Mouse (Mus musculus) stomach, postnatal 0 days (tissue): ENCODE data around the gene Ptprh. TPM values are rescaled to one million over a fixed set of nuclear protein-coding genes. Genes with fewer than 3 reads are reported as not detected.
"Not testable (repeated sequence)": the region's sequence is repeated elsewhere in the genome, so short reads cannot be mapped to it uniquely, and the experiment has no call there.

Source experiments
- ATAC-seq: fragments of 200-750 bp; cut with Nextera tagmentation; 2 replicates; pipeline ENCODE4 v1.8.0; 2017; ENCODE audit not compliant: low FRiP score, low TSS enrichment
- DNase-seq: peaks from one replicate; pipeline ENCODE4 v3.0.0-alpha.2; 2016; ENCODE audit warnings: low spot score
- H3K27ac ChIP-seq: fragments of 300-500 bp; sonication (generic); replicated peaks from 2 replicates; pipeline ENCODE4 v1.5.1; 2014; ENCODE audit warnings: mild to moderate bottlenecking, control low read depth
- H3K27me3 ChIP-seq: fragments of 300-500 bp; sonication (generic); 2 replicates; pipeline ENCODE4 v1.6.1; 2014; ENCODE audit warnings: low read length; ENCODE audit not compliant: control insufficient read depth, insufficient read depth
- H3K36me3 ChIP-seq: fragments of 300-500 bp; sonication (generic); 2 replicates; pipeline ENCODE4 v1.6.1; 2014; ENCODE audit warnings: low read length, mixed read lengths; ENCODE audit not compliant: control insufficient read depth, insufficient read depth
- H3K4me1 ChIP-seq: fragments of 300-500 bp; sonication (generic); replicated peaks from 2 replicates; pipeline ENCODE4 v1.6.1; 2014; ENCODE audit warnings: antibody characterized with exemption; ENCODE audit not compliant: control insufficient read depth, insufficient read depth
- H3K4me2 ChIP-seq: fragments of 300-500 bp; sonication (generic); replicated peaks from 2 replicates; pipeline ENCODE4 v1.6.1; 2014; ENCODE audit warnings: low read depth, mild to moderate bottlenecking, control low read depth, moderate library complexity
- H3K4me3 ChIP-seq: fragments of 300-500 bp; sonication (generic); 2 replicates; pipeline ENCODE4 v1.5.1; 2014; ENCODE audit warnings: low read depth, low read length, control low read depth
- H3K9ac ChIP-seq: fragments of 300-500 bp; sonication (generic); 2 replicates; pipeline ENCODE4 v1.6.1; 2014; ENCODE audit warnings: mild to moderate bottlenecking, low read length, control low read depth, mixed read lengths
- H3K9me3 ChIP-seq: fragments of 300-500 bp; sonication (generic); 2 replicates; pipeline ENCODE4 v1.6.1; 2016; ENCODE audit warnings: low read length; ENCODE audit not compliant: control insufficient read depth
- CTCF ChIP-seq: IDR thresholded peaks from 2 replicates; pipeline ENCODE4 v1.5.1; 2016; ENCODE audit warnings: antibody characterized with exemption, low read depth, mild to moderate bottlenecking, moderate library complexity
- EP300 ChIP-seq: optimal IDR thresholded peaks from 2 replicates; pipeline ENCODE3; 2016; ENCODE audit warnings: antibody characterized with exemption
- WGBS: fragments of 180-500 bp; shearing (Covaris S2); extraction: QIAGEN DNeasy Blood & Tissue Kit; methylation state at CpG from one replicate; pipeline ENCODE4 v1.1.7; 2014; 5-methylcytosine and 5-hydroxymethylcytosine counted together
- polyA plus RNA-seq: library from polyadenylated mRNA; unstranded; fragments of >200 nt; fragmentation: Nextera tagmentation; extraction: Ambion mirVana; gene quantifications from 2 replicates; pipeline ENCODE4 v1.2.1, GENCODE M21; 2015

The Ptprh gene
- polyA plus RNA-seq, 1 experiment from 2014 or later = 1.9 TPM

GRCm38 (mm10) chr7:4526341-4527301 is 77.2 kb downstream of the Ptprh start:
- peak; percentile 89 for DNase-seq
- Histone ChIP-seq H3K27ac (peak overlapping the region; percentile 53; the same call in 1 of the 2 replicates), H3K27me3 (no peaks in the 10 kb centered on the region), H3K4me3 (peak overlapping the region; percentile 31), H3K4me1 (no peaks in the 10 kb centered on the region; the same call in 1 of the 2 replicates), H3K36me3 (no peaks in the 10 kb centered on the region), H3K4me2 (peak overlapping the region; percentile 63), H3K9ac (peak overlapping the region; percentile 58), H3K9me3 (no peaks in the 10 kb centered on the region)
- WGBS = 26% methylated on average over 40 of the region's 40 CpGs
- peak; percentile 93 for ATAC-seq
- TF ChIP-seq CTCF (peak; percentile 88), EP300 (no peak)

GRCm38 (mm10) chr7:4524212-4524922 is 79.5 kb downstream of the Ptprh start, which contains the start of gene Tnni3:
Gene Tnni3, minus strand, starts transcription at chr7:4524229.
- not testable (repeated sequence) for H3K4me1 ChIP-seq, H3K4me3 ChIP-seq, H3K36me3 ChIP-seq, H3K4me2 ChIP-seq, H3K27me3 ChIP-seq, H3K9ac ChIP-seq, H3K9me3 ChIP-seq, H3K27ac ChIP-seq
- ATAC-seq (peak; percentile 44; the same call in 1 of the 2 replicates), DNase-seq (peak; percentile 61)
- TF ChIP-seq CTCF = peak; percentile 83
- WGBS = 66% methylated on average over 15 of the region's 15 CpGs

- Histone ChIP-seq H3K27ac (no peak overlapping the region), H3K9me3 (no peaks in the 10 kb centered on the region), H3K27me3 (no peaks in the 10 kb centered on the region), H3K4me1 (no peaks in the 10 kb centered on the region; the same call in 1 of the 2 replicates), H3K4me3 (no peak overlapping the region), H3K36me3 (no peaks in the 10 kb centered on the region), H3K9ac (no peak overlapping the region), H3K4me2 (no peak overlapping the region)
- no peak for TF ChIP-seq EP300
- no peak for TF ChIP-seq CTCF
- 89% methylated on average over 33 of the region's 33 CpGs for WGBS
- ATAC-seq = no peak
- no peak for DNase-seq
These were observed 80.4 kb downstream of the Ptprh start for GRCm38 (mm10) chr7:4523205-4524130.

- DNase-seq = no peak
- TF ChIP-seq EP300 (no peak), CTCF (no peak)
- Histone ChIP-seq H3K9ac (no peak overlapping the region), H3K27ac (no peak overlapping the region), H3K4me3 (no peak overlapping the region), H3K9me3 (no peaks in the 10 kb centered on the region), H3K27me3 (no peaks in the 10 kb centered on the region), H3K4me1 (no peaks in the 10 kb centered on the region; the same call in 1 of the 2 replicates), H3K4me2 (no peak overlapping the region), H3K36me3 (no peaks in the 10 kb centered on the region)
- ATAC-seq = no peak
- WGBS = 66% methylated on average over 6 of the region's 6 CpGs
These were observed 81.5 kb downstream of the Ptprh start for GRCm38 (mm10) chr7:4522292-4522691.
